Mouse (Mus musculus) urinary bladder, postnatal 10 days (tissue): ENCODE measurements at regions not wholly inside any gene's neighbourhood (a gene's known extent, or its start where the extent isn't known, plus 50 kb on each side); places are given as distances from the start of the nearest gene placed in this dataset.

Experiments used
- DNase-seq: peaks from one replicate; pipeline ENCODE4 v3.0.0; 2022; ENCODE audit warnings: low spot score

GRCm38 (mm10) chr12:97921349-97922264 lies 337.7 kb downstream of the Galc start:
- no peak for DNase-seq

GRCm38 (mm10) chr12:97918416-97918815 lies 340.8 kb downstream of the Galc start:
- DNase-seq: no peak

- DNase-seq: no peak
These were observed 344.2 kb downstream of the Galc start for GRCm38 (mm10) chr12:97915026-97915425.

GRCm38 (mm10) chr12:97912730-97913129 lies 346.5 kb downstream of the Galc start:
- no peak for DNase-seq

- DNase-seq: no peak
These were observed 360.0 kb downstream of the Galc start for GRCm38 (mm10) chr12:97899266-97899665.

- DNase-seq: no peak
These were observed 361.1 kb downstream of the Galc start for GRCm38 (mm10) chr12:97898178-97898577.

GRCm38 (mm10) chr12:97895981-97896380 lies 363.3 kb downstream of the Galc start:
- no peak for DNase-seq

- no peak for DNase-seq
These were observed 370.3 kb downstream of the Galc start for GRCm38 (mm10) chr12:97888801-97889455.

- no peak for DNase-seq
These were observed 370.9 kb downstream of the Galc start for GRCm38 (mm10) chr12:97888291-97888800.

- DNase-seq: no peak
These were observed 376.8 kb downstream of the Galc start for GRCm38 (mm10) chr12:97882439-97882838.

- peak; percentile 23 for DNase-seq
These were observed 386.9 kb downstream of the Galc start for GRCm38 (mm10) chr12:97872391-97872790.

GRCm38 (mm10) chr12:97862921-97863320 lies 396.3 kb downstream of the Galc start:
- no peak for DNase-seq

- DNase-seq: no peak
These were observed 422.9 kb downstream of the Galc start for GRCm38 (mm10) chr12:97836202-97836908.

- no peak for DNase-seq
These were observed 465.7 kb downstream of the Galc start for GRCm38 (mm10) chr12:97793364-97794120.

GRCm38 (mm10) chr12:97783476-97783875 lies 475.8 kb downstream of the Galc start:
- DNase-seq: no peak

- no peak for DNase-seq
These were observed 500.1 kb downstream of the Galc start for GRCm38 (mm10) chr12:97759116-97759515.

- DNase-seq: no peak
These were observed 500.6 kb downstream of the Galc start for GRCm38 (mm10) chr12:97758624-97759023.

GRCm38 (mm10) chr12:97750166-97750565 lies 509.1 kb downstream of the Galc start:
- no peak for DNase-seq

- DNase-seq: no peak
These were observed 518.3 kb downstream of the Galc start for GRCm38 (mm10) chr12:97740927-97741326.

- no peak for DNase-seq
These were observed 527.1 kb downstream of the Galc start for GRCm38 (mm10) chr12:97732078-97732580.

GRCm38 (mm10) chr12:97720554-97720953 lies 538.7 kb downstream of the Galc start:
- DNase-seq: no peak
